Mouse (Mus musculus) adrenal gland, adult 2 months (tissue): ENCODE data around the gene Ralgps1. TPM values are rescaled to one million over a fixed set of nuclear protein-coding genes. Genes with fewer than 3 reads are reported as not detected.

Experiments
- DNase-seq: peaks from one replicate; pipeline ENCODE4 v3.0.0; 2021
- polyA plus RNA-seq: library from polyadenylated mRNA; depleted of rRNA; stranded (reverse); fragments of >200 nt; gene quantifications from 2 replicates; pipeline ENCODE4 v1.2.3, GENCODE M21; 2012
- total RNA-seq, 2 experiments: library from RNA; stranded (reverse); gene quantifications; 2 replicates each; pipeline ENCODE4 v1.2.3; 2021

The Ralgps1 gene
- total and polyA plus RNA-seq, 3 experiments = 2.8 to 5.1 (median 4.2) TPM

DNA sequence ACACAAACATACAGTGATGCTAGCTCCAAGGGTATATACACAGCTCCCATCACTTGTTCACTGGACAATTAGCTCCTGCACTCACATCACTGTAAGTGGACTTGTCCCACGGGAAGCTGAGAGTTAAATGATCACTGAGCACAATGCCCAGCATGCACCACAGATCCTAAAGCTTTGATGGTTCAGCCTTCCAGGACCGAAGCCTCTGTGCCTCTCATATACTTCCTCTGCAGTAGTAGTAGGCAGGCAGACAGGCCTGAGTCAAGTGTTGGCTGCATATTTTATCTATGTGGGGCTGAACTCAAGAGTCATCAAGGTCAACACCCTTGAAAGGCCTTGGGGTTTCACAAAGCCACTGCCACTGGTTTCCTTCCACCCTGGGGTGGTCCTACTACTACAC lies 49.6 kb downstream of the Ralgps1 start:
- DNase-seq = peak; percentile 45

DNA sequence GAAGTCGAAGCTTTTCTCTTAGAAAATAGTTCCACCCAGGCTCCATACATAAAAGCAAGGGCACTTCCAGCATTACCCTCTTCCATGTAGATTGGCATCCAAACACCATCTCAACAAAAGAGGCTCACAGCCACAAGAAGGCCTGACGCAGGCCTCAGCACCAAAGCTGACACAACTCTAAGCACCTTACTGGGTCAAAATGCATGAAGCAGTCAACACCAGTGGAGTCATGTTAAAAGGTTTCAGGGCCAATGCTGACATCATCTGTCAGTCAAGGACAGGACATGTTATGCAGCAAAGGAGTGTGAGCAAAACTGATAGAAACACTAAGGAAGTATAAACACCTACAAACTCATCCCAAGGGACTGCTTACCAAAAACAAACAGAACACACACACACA lies 50.3 kb downstream of the Ralgps1 start:
- DNase-seq = peak; percentile 56

DNA sequence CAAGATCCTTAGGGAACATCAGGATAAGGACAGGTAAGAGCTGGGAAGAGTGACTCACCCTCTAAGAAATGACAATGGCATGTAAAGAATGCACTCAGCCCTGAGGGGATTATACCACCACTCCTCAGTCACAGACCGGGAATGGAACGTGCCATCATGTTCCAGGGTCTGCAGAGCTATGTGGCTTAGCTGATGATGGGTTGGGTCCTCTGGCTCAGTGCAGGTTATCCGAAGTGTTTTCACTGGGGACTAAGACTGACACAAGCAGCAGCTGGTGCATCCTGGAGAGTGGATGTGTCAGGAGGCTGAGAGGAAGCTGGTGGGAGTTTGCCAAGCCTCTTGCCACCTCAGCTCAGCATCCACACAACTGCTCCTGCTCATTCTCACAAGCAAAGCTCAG lies 50.7 kb downstream of the Ralgps1 start:
- DNase-seq = no peak

DNA sequence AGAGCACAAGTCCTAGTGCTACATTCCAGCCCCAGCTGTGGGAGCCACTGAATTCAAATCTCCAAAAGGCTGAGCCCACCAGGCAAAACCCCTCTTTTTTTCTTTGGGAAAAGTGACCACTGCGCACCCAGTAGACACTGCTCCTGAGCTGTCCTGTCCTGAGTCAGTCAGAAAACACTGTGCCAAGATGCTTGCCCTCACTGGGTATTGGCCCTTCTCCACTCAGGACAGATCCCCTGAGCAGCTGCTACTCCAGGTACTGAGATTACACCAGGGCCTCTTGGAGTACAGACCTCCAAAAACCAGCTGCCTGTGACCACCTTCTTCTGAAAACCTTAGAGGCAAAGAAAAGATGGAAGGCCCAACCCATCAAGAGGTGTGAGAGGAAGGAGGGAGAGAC lies 51.4 kb downstream of the Ralgps1 start:
- no peak for DNase-seq

DNA sequence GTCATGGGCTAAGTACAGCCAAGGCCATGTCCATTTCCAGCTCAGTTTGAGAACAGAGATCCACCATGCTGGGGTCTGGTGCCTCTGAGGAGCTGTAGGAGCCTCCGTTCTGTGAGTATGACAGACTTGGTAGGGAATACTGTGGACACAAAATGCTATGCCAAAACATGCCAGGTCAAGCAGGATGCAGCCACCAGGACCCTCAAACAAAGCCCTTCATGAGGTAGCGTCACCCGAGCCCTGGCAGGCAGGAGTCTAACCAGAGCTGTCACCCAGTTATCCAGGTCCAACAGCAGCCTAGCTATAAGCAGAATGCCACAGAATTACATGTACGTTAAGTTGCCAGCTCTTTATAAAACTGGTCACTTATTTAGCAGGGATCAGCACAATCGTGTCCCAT lies 51.8 kb downstream of the Ralgps1 start:
- no peak for DNase-seq

DNA sequence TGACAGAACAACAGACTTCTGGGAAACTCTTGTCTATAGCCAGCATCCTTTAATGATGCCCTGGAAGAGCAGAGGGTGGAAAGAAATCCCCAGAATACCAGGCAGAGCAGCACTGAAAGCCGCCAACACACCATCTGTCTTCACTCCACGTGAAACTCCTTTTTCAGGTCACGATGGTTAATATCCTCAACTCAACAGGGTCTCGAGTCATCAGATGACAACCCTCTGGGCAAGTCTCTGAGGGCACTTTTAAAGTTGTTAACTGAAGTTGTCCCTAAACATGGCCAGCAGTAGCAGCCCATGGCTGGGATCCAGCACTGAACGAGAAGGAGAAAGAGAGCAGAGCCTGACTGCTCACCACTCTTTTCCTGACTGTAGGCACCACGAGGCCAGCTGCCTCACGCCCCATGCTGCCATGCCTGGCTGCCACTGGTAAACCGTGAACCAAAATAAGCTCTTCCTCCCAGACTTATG lies 52.8 kb downstream of the Ralgps1 start:
- no peak for DNase-seq

DNA sequence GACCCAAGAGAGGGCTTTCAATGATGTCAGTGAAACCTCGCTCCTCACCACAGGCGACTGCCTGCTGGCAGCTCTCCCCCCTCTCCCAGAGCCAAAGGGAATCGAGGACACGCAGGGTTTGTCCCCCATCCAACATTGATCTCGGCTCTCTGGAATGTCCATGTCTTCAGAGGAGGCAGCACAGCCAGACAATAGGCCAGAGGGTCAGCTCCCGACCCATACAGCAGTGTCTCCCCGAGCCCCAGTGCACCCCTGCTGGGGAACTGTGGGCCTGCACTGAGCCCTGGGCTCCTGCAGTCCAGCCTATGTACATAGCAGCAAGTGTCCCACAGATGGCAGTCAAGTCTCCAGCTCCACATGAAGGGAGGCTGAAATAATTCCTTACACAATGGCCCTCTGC lies 54.8 kb downstream of the Ralgps1 start:
- DNase-seq = peak; percentile 79

DNA sequence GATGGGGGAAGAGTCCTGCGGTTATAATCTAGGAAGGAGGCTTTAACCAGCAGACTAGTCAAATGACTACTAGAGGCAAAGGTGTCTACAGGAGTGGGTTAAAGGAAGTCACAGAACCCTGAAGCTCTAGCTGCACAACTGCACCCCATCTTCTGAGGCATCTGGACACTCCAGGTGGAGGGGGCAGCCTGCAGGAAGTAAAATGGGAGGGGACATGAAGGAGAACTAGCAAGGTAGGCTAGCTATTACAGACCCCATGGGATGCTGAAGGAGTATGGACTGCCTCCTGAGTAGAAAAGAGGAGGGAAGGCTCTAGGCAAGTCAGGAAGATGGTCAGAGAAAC lies 55.3 kb downstream of the Ralgps1 start:
- no peak for DNase-seq

DNA sequence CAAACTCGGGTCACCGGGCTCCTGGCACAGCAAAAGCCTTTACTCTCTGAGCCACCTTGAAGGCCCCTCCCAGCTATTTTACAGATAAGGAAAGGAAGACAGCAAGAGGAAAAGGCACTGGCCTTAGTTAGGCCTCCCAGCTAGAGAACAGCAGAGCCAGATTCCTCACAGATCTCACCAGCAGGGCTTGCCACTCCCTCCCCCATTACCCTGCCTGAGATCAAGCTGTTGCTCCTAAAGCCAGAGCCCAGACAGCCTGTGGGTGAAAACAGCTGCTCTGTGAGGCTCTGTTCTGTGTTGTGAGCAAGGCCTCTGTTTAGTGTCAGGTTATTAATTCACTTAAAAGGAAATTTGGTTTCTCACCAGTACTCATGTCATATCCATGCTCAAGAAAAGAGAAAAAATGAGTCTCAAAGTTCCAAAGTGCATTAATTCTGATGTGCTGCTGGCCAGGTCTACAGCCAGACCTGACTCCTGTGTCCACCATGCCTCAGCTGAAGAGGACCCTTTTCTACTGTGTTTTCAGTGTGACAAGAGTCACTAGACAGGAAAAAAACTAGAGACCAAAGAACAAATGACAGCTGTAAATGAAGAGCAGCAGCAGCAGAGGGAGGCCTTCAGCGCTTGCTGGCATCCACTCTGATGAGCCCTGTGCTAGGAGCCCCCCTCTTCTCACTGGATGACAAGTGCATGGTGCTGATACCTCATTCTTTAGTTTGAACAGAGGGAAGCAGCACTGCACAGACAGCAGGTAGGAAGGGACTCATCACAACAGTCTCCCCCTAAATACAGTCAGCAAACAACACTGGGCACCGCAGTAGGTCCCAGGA lies 55.8 kb downstream of the Ralgps1 start:
- DNase-seq = no peak

DNA sequence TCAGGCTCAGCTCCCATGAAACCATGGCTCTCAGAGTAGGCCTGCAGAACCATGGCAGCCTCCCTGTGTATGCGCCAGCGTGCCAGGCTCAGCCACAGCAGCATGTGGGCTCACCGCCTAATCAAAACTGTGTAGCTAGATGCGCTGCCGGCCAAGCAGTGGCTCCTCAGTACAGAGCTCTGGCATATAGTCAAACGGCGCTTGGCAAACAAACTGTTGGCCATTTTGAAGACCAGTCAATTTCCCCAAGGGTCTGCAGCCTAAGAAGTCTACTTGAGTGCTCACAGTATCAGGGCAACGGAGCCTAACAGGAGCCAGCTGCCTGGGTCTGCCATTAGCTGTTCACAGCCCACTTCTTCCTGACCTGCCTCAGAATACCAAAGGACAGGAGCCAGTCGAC lies 61.9 kb downstream of the Ralgps1 start:
- peak; percentile 18 for DNase-seq

DNA sequence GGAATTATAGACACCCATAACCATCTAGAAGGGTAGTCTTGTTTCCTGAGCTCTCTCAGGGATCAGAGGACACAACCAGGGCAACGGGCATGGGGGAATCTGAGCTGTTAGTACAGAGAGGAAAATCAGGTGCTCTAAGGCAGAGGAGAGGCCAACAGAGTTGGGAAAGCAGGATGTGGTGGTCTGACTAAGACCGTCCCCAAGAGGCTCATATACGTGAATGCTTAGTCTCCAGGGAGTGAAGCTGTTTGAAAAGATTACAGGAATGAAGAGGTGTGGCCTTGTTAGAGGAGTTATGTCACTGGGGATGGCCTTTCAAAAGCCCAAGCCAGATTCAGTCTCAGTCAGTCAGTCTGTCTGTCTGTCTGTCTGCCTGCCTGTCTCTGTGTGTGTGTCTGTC lies 64.7 kb downstream of the Ralgps1 start:
- DNase-seq = no peak

DNA sequence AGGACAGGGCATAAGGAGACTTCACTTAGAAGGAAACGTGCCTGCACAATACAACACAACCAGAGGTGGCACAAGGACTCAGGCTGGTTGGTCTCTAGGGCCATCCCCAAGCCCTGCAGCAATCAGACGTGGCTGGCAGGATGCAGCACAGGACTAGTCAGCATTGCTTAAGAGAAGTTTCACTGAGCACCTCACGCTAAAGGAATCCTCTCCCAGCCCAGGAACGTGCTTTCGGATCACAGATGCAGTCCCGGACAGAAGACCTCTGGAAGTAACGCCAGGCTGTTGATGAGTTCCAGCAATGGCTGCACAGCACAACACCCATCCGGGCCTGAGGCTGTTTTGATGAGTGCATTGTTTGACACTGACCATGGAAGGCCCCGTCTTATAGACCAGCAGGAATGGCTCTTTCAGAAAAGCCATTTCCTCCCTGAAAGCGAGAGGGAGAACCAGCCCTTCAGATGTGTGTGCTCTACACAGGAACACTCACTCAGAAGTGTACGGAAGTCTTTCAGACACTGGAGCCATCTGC lies 67.8 kb downstream of the Ralgps1 start:
- DNase-seq = no peak

DNA sequence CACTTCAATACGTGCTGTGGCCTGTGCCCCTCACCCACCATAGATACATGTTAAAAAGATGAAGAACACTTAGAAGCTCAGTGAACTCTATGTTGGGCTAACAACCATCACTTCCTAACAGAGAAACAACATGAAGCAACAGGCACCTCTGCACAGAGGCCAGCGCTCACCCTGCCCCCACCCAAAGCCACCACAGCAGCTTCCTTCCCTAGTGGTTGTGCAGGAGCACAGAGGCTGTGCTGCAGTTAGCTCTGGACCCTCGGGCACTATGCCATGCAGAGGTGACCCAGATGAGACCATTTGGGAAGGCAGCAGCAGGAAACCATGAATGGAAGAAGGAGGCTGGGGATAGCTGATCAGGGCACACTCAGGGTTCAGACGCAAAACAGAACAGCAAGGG lies 68.5 kb downstream of the Ralgps1 start:
- no peak for DNase-seq

DNA sequence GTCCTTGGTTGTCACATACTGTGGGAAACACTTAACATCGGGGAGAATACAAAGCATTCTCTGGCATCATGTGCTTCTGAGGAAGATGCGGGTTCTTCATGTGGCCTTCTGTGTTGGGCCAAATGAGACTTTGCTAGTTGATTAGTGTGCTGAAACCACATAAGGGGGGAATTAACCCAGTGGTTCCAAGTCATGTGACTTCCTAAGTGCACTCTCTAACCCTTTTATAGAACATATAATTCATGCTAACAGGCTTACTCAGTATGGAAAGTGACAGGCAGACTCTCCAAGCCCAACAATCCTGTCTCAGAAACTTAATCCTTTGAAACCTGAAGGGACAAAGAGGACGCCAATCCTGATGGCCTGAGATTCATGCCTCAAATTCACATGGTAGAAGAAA lies 68.9 kb downstream of the Ralgps1 start:
- no peak for DNase-seq

DNA sequence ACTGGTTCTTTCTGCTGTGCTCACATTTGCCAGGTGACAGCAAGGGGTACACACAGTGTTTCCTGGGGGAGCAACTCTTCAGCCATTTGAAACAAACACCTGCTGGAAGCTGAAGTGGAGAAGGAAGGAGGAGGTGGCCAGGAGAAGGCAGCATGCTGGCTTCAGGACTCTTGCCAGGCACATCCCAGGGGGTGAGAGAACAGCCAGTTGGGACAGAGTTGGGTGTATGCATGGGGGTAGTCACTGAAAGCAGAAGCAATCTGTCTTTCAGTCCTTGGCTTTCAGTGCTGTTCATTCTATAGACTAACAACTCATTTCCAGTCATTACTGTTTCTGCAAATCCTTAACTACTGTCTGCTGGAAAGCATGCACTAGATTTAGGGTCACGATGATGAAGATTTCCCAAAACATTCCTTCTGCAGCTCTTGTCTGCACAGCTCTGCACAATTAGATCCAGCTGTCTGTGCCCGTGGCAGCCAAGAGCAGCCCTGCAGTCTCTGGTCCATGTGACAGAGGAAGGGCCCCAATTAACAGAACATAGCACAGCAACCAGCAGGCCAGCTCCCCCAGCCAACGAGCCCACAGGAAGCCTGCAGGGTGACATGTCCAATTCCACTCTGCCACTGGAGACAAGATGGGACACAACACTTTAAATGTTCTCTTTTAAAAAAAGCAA lies 70.8 kb downstream of the Ralgps1 start:
- DNase-seq = no peak

DNA sequence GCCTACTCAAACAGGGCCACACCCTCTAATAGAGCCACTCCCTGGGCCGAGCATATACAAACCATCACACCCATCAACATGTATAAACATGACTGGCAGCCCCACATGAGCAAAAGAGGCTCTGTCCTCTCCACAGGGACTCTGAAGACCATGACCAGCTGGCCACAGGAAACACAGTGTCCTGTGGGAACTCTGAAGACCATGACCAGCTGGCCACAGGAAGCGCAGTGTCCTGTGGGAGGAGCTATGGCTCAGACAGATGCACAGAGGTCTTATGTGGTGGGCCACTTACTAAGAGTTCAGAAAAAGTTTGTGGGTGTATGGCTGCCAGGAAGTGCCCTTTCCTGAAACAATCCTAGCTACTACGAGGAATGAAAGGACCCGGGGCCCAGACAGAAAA lies 72.4 kb downstream of the Ralgps1 start:
- no peak for DNase-seq

DNA sequence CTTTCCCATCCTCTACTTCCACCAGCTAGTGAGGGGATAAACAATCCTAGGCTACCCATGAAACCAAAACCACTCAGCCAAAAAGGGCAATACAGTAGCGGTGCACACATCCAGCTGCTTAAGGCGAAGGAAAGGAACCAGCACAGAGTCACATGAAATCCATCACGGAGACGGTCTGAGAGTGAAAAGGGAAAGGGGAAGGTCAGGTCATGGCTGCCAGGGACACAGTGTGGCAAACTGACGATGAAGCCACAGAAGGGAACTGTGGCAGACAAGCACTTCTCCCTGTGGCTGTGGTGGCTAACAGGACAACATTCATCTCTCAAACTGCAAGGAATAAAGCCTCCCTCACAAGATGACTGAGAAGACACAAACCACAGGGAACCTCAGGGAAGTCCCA lies 76.2 kb downstream of the Ralgps1 start:
- no peak for DNase-seq

DNA sequence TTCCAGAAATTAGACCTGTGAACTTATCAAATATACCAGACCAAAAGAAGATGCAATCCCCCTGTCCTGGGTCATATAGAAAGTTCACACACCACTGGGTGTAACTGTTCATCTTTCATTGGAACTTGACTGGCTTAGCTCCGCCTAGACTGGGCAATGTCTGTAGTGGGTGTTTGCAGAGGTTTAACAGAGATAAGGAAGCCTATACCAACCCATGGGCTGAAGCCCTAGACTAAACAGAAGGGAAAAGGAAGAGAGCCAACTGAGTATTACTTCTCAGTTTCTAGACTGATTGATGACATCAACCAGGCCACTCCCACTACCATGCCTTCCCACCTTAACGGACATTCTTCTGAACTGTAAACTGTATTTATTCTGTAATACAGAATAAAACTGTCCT lies 79.2 kb downstream of the Ralgps1 start:
- DNase-seq = no peak

DNA sequence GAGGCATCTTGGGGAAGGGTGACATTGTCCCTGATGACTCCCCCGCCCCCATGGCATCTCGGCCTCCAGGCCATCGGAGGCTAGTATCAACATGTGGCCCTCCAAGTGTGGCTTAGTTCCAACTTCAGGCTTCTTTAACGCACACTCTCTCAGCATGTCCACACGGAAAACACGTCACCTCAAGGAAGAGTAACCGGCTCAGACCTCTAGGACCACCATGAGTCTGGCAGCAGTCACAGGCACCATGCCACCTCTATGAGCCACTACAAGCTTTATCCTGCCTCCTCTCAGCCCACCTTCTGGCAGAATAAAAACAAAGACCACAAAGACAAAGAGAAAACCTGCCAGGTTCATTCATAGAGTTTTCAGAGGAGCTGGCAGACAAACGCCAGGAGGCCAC lies 80.8 kb downstream of the Ralgps1 start:
- DNase-seq = no peak

DNA sequence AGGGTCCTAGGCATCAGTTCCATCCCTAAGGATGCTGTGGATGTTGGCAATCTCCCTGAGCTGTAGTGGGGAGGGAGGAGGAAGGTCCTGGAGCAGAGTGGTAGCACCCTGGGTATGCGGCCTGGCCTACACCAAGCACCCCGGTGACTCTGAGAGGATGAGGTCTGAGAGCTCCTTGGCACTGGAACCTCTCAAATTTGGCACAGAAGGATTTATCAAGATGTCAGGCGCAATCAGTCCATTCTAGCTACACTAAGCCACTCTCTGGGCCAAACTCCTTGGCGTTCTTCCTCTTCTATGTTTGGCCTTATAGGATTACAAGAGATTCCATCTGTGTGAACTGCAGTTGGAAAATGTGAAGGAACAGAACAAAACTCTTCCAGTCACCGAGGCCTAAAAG lies 82.4 kb downstream of the Ralgps1 start:
- DNase-seq = no peak

DNA sequence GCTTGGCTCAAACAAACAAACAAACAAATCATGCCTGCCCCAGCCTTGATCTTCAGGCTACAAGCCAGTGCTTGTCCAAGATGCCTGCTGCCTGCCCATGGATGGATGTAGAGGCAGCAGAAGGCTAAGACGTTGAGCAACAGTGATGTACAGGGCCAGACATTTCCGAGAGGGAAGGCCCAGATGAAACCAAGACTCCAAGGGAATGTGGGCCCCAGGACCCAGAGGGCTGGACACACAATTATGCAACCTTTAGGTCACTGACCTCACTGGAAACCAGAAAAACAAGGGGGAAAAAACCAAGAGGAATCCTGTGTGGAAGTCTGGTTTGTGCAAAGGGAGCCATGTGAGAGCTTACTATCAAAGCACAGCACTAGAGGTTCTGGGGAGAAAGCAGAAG lies 87.6 kb downstream of the Ralgps1 start:
- DNase-seq = peak; percentile 38

DNA sequence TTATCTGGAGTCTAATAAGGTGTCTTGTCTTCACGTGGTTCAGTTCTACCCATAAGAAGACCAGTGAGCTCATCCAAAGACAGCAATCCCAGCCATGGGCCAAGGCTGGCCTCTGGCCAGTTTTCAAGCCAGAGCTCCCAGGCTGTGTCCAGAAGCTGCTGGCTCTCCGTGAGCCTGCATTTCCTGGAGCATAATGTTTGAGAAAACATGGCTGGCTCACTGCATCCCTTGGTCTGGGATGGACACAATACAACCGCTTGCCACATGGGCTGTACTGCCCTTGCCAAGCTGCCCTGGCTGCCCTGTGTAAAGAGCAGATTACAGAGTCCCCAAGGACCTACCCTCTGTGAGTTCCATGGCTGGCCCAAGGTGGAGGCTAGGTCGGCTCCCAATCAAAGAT lies 88.4 kb downstream of the Ralgps1 start:
- peak; percentile 68 for DNase-seq

DNA sequence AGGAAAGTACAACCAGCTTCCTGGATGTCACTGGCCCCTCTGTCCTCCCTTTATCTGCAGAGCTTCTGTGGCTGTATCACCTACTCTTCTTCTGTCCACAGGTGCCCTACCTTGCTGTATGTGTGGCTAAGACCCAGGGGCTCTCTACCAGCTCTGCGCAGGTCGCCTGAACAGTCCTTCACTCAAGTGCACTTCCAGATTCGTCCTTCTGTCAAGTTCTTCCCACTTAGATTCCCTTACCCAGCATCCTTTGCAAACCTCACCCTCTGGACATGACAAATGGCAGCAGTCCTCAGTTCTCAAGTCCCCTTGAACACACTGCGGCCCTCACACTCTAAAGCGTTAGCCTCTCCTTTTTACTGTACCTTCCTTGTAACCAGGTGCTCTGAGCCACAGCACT lies 89.5 kb downstream of the Ralgps1 start:
- DNase-seq = no peak

DNA sequence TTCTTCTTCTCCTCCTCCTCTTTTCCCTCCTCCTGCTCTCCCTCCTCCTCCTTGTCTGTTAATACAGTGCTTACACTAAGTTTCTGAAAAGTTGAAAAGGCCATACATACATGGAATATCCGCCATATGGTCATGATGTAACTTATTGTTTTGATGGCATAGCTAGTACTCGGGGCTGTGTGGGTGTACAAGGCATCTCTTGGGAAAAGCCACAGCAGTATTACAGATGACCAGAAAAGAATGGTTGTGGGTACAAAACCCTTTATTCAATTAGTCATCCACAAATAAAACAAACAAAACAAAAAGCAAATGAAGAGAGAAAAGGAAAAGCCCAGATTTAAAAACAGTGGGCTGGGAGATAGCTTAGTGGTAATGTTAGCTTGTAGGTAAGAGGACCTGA lies 90.8 kb downstream of the Ralgps1 start:
- DNase-seq = no peak
